Mouse (Mus musculus): Measurements from ENCODE around the gene Mif4gd.
"Not testable (repeated sequence)": the region's sequence is repeated elsewhere in the genome, so short reads cannot be mapped to it uniquely, and the experiment has no call there.

Gene Mif4gd

GRCm38 (mm10) chr11:115612410-115613137 is at the start of gene Mif4gd:
TSS of gene Mif4gd (minus strand) at chr11:115612969.
- peak; percentile 96 to 99 for DNase-seq

GRCm38 (mm10) chr11:115660376-115660775 is 47.6 kb upstream of the Mif4gd start:
- DNase-seq: no peak

GRCm38 (mm10) chr11:115658521-115658920 is 45.8 kb upstream of the Mif4gd start:
- no peak for DNase-seq

GRCm38 (mm10) chr11:115654128-115654527 is 41.4 kb upstream of the Mif4gd start:
- DNase-seq: no peak

- no peak for DNase-seq
These were observed 40.4 kb upstream of the Mif4gd start for GRCm38 (mm10) chr11:115653194-115653593.

- DNase-seq: no peak
These were observed 38.9 kb upstream of the Mif4gd start for GRCm38 (mm10) chr11:115651680-115652079.

GRCm38 (mm10) chr11:115649706-115650105 is 36.9 kb upstream of the Mif4gd start:
- no peak for DNase-seq

- DNase-seq: no peak
These were observed 34.7 kb upstream of the Mif4gd start for GRCm38 (mm10) chr11:115647459-115647858.

- DNase-seq: no peak
These were observed 33.7 kb upstream of the Mif4gd start for GRCm38 (mm10) chr11:115646439-115646838.

- not testable (repeated sequence) for DNase-seq
These were observed 32.7 kb upstream of the Mif4gd start for GRCm38 (mm10) chr11:115645498-115645897.

- DNase-seq: no peak
These were observed 31.5 kb upstream of the Mif4gd start for GRCm38 (mm10) chr11:115644308-115644707.

GRCm38 (mm10) chr11:115643265-115643664 is 30.5 kb upstream of the Mif4gd start:
- DNase-seq: peak; percentile 76 to 89

- DNase-seq: no peak
These were observed 29.9 kb upstream of the Mif4gd start for GRCm38 (mm10) chr11:115642705-115643104.

- DNase-seq: no peak
These were observed 28.9 kb upstream of the Mif4gd start for GRCm38 (mm10) chr11:115641664-115642036.

GRCm38 (mm10) chr11:115640978-115641663 is 28.4 kb upstream of the Mif4gd start:
- DNase-seq: peak; percentile 56 to 76

GRCm38 (mm10) chr11:115640311-115640828 is 27.6 kb upstream of the Mif4gd start:
- no peak for DNase-seq

- no peak for DNase-seq
These were observed 26.8 kb upstream of the Mif4gd start for GRCm38 (mm10) chr11:115639540-115639939.

GRCm38 (mm10) chr11:115638498-115639409 is 26.0 kb upstream of the Mif4gd start:
- no peak for DNase-seq

GRCm38 (mm10) chr11:115636960-115637359 is 24.2 kb upstream of the Mif4gd start:
- DNase-seq: no peak

GRCm38 (mm10) chr11:115635484-115635883 is 22.7 kb upstream of the Mif4gd start:
- no peak for DNase-seq

- no peak for DNase-seq
These were observed 22.3 kb upstream of the Mif4gd start for GRCm38 (mm10) chr11:115635041-115635440.

- no peak for DNase-seq
These were observed 21.3 kb upstream of the Mif4gd start for GRCm38 (mm10) chr11:115634109-115634508.

GRCm38 (mm10) chr11:115632862-115633261 is 20.1 kb upstream of the Mif4gd start:
- no peak for DNase-seq

Data from thymus, postnatal 36 days (tissue).